Mouse (Mus musculus) megakaryocyte, embryonic 14.5 days (primary cell): ENCODE data around the gene Cxcr2. TPM values are rescaled to one million over a fixed set of nuclear protein-coding genes. Genes with fewer than 3 reads are reported as not detected.
A peak's percentile ranks its signal among the peaks of the same experiment; 100 is the strongest.

Experiments used
- H3K27me3 ChIP-seq: replicated peaks from 2 replicates; pipeline ENCODE3; 2012; ENCODE audit warnings: inconsistent platforms
- H3K36me3 ChIP-seq: replicated peaks from 2 replicates; pipeline ENCODE3; 2012; ENCODE audit warnings: low read length, inconsistent platforms, mixed read lengths
- H3K4me1 ChIP-seq: 2 replicates; pipeline ENCODE4 v1.6.1; 2012; ENCODE audit warnings: inconsistent platforms
- H3K4me3 ChIP-seq: replicated peaks from 2 replicates; pipeline ENCODE3; 2012; ENCODE audit warnings: moderate library complexity, mild to moderate bottlenecking, inconsistent platforms
- H3K9me3 ChIP-seq: 2 replicates; pipeline ENCODE4 v1.6.1; 2012; ENCODE audit warnings: inconsistent platforms
- FLI1 ChIP-seq: IDR thresholded peaks from 2 replicates; pipeline ENCODE4 v1.6.1; 2012; ENCODE audit warnings: low read length, inconsistent platforms, mixed read lengths
- GATA1 ChIP-seq: IDR thresholded peaks from 3 replicates; pipeline ENCODE4 v1.6.1; 2012; ENCODE audit warnings: mixed read lengths, low read length, inconsistent platforms, borderline replicate concordance
- polyA plus RNA-seq: library from polyadenylated mRNA; stranded (reverse); fragments of >175 nt; gene quantifications from 2 replicates; pipeline ENCODE4 v1.2.3, GENCODE M21; 2012; ENCODE audit warnings: low replicate concordance; ENCODE audit not compliant: insufficient read depth

Cxcr2 gene
- polyA plus RNA-seq, 1 experiment, result 0.70 TPM

DNA sequence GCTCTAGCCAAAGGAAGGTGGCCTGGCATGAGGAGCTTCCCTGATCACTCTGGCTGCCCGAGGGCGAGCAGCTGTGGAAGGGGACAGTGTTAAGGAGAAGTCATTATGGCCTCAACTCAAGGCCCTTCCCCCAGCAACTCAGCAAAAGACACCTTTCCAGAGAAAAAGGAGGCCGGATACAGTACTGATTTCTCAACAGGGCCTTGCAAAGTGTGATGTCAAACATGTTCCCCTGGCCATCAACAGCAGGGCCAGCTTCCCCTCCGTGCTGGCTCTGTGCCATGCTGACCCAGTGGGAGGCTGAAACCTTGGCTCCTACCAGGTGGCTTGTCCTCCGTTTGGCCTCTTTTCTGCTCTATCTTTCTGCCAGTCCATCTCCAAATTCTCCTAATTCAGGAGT, 13.3 kb downstream of the Cxcr2 start:
- Histone ChIP-seq H3K27me3 (no peaks in the 10 kb centered on the region), H3K4me3 (no peak overlapping the region), H3K4me1 (peaks cover 71% of the 10 kb centered on the region), H3K9me3 (no peaks in the 10 kb centered on the region), H3K36me3 (no peaks in the 10 kb centered on the region)
- no peak for TF ChIP-seq GATA1

DNA sequence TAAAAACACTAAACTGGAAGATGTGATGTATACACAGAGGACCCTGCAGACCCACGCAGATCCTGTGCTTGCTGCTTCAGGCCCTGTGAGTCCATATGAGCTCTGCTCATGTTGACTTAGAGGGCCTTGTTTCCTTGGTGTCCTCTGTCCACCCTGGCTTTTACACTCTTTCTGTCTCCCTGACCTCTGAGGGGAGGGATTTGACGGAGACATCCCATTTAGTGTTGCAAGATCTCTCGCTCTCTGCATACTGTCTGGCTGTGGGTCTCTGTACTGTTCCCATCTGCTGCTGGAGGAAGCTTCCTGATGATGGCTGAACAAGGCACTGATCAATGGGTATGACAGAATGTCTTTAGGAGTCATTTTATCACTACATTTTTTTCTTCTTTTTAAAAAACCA, 15.9 kb downstream of the Cxcr2 start:
- H3K27me3 ChIP-seq, result no peaks in the 10 kb centered on the region
- TF ChIP-seq FLI1 (no peak), GATA1 (no peak)
- no peaks in the 10 kb centered on the region for H3K36me3 ChIP-seq
- peaks cover 64% of the 10 kb centered on the region for H3K4me1 ChIP-seq
- H3K9me3 ChIP-seq, result no peaks in the 10 kb centered on the region
- no peak overlapping the region for H3K4me3 ChIP-seq

DNA sequence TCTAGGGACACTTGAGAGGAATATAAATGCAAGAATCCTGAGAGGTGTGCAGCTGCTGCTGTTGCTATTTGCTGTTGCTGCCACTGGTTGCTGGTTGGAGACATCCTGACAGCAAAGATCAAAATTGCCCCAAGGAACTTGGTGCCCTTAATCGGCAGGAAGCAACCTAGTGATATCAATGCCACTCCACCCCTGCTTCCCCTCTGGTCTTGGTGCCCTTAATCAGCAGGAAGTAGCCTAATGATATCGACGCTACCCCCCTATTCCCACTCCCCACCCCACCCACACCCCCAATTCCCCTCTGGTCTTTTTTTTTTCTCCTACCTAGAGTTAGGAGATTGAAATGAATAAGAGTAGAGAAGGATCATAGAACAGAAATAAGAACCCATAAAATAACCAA, 18.9 kb downstream of the Cxcr2 start:
- TF ChIP-seq GATA1, result no peak
- TF ChIP-seq FLI1, result no peak

DNA sequence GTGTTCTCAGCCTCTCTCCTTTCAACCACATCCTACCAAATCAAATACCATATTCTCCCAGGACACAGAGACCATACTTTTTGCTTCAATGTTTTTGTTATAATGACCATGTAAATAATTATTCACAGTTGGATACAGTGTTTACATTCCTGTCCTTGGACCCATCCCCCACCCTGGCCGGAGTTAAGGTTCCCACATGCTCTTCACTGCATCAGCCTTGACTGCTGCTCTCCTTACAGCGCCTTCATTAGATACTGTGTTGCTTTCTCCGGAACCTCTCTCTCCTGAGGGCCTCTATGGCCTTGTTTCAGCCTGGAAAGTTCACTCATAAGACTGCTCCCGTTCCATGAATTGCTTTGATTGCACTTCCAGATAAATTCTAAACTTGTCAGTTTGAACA, 21.9 kb downstream of the Cxcr2 start:
- Histone ChIP-seq H3K27me3 (no peaks in the 10 kb centered on the region), H3K4me3 (no peak overlapping the region), H3K36me3 (no peaks in the 10 kb centered on the region), H3K4me1 (peaks cover 83% of the 10 kb centered on the region), H3K9me3 (no peaks in the 10 kb centered on the region)
- TF ChIP-seq GATA1, result no peak
- no peak for TF ChIP-seq FLI1

More for the DNA sequence above, 18.9 kb downstream of the Cxcr2 start:
- no peaks in the 10 kb centered on the region for H3K27me3 ChIP-seq
- H3K4me3 ChIP-seq, result peak overlapping the region; percentile 77
- peaks cover 79% of the 10 kb centered on the region for H3K4me1 ChIP-seq
- no peaks in the 10 kb centered on the region for H3K9me3 ChIP-seq
- no peaks in the 10 kb centered on the region for H3K36me3 ChIP-seq

DNA sequence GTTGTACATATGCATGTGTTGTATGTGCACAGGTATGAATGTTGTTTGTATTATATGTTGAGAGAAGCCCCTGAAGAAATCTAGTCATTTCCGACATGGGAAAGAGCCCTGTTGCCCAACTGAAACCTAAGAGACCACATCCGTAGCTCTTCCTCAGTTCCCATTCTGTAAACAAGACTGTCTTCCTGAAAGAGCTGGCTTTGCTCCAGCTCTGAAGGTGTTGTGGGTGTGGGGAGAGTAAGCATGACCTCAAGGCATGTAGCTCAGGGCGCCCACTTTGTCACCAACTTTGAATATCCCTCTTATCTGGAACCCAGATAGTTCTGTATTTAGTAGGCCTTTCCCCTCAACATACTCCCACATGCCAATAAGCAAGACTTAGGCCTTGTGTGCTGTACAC, 24.8 kb downstream of the Cxcr2 start:
- Histone ChIP-seq H3K36me3 (no peaks in the 10 kb centered on the region), H3K4me3 (no peak overlapping the region), H3K27me3 (no peaks in the 10 kb centered on the region), H3K9me3 (no peaks in the 10 kb centered on the region), H3K4me1 (peaks cover 69% of the 10 kb centered on the region)
- no peak for TF ChIP-seq FLI1
- TF ChIP-seq GATA1, result no peak

DNA sequence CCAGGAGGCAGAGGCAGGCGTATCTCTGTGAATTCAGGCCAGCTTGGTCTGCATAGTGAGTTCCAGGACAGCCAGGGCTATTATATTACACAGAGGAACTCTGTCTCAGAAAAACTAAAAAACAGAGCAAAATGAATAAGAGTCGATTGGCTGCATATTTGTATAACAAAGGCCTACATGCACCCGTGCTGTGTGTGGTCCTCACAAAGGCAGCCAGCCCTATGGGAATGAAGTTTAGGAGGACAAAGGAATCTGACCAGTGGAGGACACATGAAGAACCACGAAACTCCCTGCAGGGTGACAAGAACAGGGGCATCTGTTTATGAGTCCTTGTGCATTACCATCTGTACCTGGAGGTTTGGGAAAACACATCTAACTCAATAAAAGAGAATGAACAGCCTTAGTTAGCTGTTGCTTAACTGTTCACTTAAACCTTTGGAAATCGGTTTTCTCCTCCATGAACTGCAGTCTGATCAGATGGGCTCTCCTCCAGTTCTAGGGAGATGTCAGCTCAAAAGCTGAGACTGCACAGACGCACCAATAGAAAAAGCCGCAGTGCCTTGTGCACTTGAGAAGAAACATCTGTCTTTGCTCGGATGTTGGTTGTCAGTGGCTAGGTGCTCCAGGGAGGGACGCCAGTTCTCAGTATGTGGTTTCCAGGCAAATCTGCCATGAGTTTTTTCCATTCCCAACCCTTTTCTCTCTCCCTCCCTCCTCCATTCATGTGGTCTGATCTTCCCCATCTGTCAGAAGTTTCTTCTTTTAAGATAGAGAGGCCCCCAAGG, 26.0 kb downstream of the Cxcr2 start:
- peaks cover 69% of the 10 kb centered on the region for H3K4me1 ChIP-seq
- H3K4me3 ChIP-seq, result no peak overlapping the region
- H3K36me3 ChIP-seq, result no peaks in the 10 kb centered on the region
- TF ChIP-seq GATA1 (no peak), FLI1 (no peak)
- H3K27me3 ChIP-seq, result no peaks in the 10 kb centered on the region
- no peaks in the 10 kb centered on the region for H3K9me3 ChIP-seq

DNA sequence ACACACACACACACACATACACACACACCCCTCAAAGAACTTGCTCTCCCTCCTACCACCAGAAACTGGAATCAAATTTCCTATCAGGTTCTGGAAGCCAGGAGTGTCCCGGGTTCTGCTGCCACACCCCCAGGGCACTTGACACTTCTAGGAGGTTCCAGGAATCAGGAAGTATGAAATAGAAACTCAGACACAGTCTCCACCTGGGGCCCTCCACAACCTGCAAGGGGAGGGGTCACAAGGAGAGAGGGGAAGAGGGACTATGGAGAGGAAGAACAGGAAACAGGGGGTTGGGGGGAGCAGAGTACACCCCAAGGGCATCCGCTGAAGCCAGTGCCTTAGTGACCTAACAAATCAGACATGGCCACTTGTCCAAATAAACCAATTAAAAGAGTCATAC, 27.7 kb downstream of the Cxcr2 start:
- H3K27me3 ChIP-seq, result no peaks in the 10 kb centered on the region
- TF ChIP-seq GATA1 (no peak), FLI1 (no peak)
- no peak overlapping the region for H3K4me3 ChIP-seq
- H3K4me1 ChIP-seq, result peaks cover 56% of the 10 kb centered on the region
- no peaks in the 10 kb centered on the region for H3K9me3 ChIP-seq
- H3K36me3 ChIP-seq, result no peaks in the 10 kb centered on the region

DNA sequence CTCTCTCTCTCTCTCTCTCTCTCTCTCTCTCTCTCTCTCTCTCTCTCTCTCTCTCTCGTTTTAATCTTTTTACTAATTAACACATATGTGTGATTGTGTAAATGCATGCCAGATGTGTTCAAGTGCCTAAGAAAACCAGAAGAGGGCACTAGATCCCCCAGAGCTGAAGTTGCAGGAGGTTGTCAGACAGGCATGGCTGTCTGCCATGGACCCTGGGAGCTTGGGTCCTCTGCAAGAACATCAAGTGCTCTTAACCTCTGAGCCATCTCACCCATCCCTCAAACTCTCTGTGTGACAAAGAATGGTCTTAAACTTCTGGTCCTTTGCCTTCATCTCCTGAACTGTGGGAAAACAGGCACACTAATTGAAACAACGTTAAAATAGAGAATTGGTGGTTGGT, 29.2 kb downstream of the Cxcr2 start:
- H3K9me3 ChIP-seq, result peaks cover 8% of the 10 kb centered on the region
- H3K36me3 ChIP-seq, result peaks cover 4% of the 10 kb centered on the region
- no peak for TF ChIP-seq FLI1
- TF ChIP-seq GATA1, result no peak
- peaks cover 41% of the 10 kb centered on the region for H3K4me1 ChIP-seq
- no peaks in the 10 kb centered on the region for H3K27me3 ChIP-seq
- no peak overlapping the region for H3K4me3 ChIP-seq

DNA sequence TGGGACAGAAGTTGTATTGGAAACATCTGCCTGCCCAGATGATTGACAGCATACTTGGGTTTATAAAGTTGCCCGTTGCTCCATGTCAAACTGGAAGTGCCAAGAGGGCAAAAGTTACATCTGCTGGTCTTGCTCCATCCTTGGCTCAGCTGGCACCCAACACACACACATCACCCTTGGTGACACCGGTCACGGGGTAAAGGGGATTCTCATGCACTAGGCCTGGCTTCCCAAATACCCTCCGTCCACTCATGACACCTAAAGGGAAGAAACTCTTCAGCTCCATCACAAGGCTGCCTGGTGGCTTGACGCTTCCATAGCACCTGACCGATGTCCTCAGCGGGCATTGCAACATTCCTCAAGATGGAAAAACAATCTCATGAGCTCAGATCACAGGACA, 36.7 kb downstream of the Cxcr2 start:
- TF ChIP-seq FLI1 (no peak), GATA1 (no peak)

DNA sequence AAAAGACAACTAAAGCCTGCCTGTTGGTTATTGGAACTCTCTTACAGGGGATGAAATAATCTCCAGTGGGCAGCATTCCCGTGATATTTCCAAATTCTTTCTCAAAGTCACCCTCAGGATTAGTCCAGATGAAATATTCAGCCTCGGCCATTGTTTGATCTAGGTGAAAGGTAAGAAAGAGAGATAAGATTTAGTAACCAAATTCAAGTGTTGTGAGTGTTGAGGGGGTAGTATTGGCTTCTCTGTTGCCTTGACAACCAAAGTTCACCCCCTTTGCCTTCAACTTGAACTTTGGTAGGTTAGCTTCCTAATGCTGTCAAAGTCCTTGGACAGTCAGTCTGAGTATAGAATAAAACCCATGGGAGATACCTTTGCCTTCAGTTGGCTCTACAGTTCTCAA, 38.9 kb downstream of the Cxcr2 start:
- H3K27me3 ChIP-seq, result peaks cover 20% of the 10 kb centered on the region
- no peaks in the 10 kb centered on the region for H3K36me3 ChIP-seq
- H3K4me1 ChIP-seq, result peaks cover 30% of the 10 kb centered on the region
- no peak overlapping the region for H3K4me3 ChIP-seq
- peaks cover under 1% of the 10 kb centered on the region; the same call in 1 of the 2 replicates for H3K9me3 ChIP-seq
- TF ChIP-seq GATA1 (no peak), FLI1 (no peak)

More for the DNA sequence above, 36.7 kb downstream of the Cxcr2 start:
- Histone ChIP-seq H3K4me3 (no peak overlapping the region), H3K36me3 (peaks cover 4% of the 10 kb centered on the region), H3K27me3 (peaks cover 10% of the 10 kb centered on the region), H3K4me1 (peaks cover 14% of the 10 kb centered on the region), H3K9me3 (peaks cover 8% of the 10 kb centered on the region)
